Mouse (Mus musculus): ENCODE data around the gene Hcn2.
"Not testable (repeated sequence)": the region's sequence is repeated elsewhere in the genome, so short reads cannot be mapped to it uniquely, and the experiment has no call there.

Hcn2 gene

GRCm38 (mm10) chr10:79688720-79689119 lies 27.7 kb upstream of the Hcn2 start, which contains the start of gene Gzmm:
Gene Gzmm (plus strand): TSS chr10:79689020.
- no peak for DNase-seq

- no peak for DNase-seq
Observed at GRCm38 (mm10) chr10:79689178-79689577, 27.3 kb upstream of the Hcn2 start.

GRCm38 (mm10) chr10:79691986-79692548 lies 24.4 kb upstream of the Hcn2 start:
- no peak for DNase-seq

- no peak for DNase-seq
Observed at GRCm38 (mm10) chr10:79693580-79694378, 22.7 kb upstream of the Hcn2 start.

- no peak for DNase-seq
Observed at GRCm38 (mm10) chr10:79694379-79694655, 22.1 kb upstream of the Hcn2 start.

GRCm38 (mm10) chr10:79695231-79696128 lies 21.0 kb upstream of the Hcn2 start:
- peak; percentile 64 for DNase-seq

- no peak for DNase-seq
Observed at GRCm38 (mm10) chr10:79696129-79696651, 20.2 kb upstream of the Hcn2 start.

GRCm38 (mm10) chr10:79697916-79698315 lies 18.5 kb upstream of the Hcn2 start:
- no peak for DNase-seq

- DNase-seq = no peak
Observed at GRCm38 (mm10) chr10:79698459-79698858, 18.0 kb upstream of the Hcn2 start.

GRCm38 (mm10) chr10:79700676-79701075 lies 15.8 kb upstream of the Hcn2 start:
- no peak for DNase-seq

GRCm38 (mm10) chr10:79701443-79702129 lies 14.8 kb upstream of the Hcn2 start:
- peak; percentile 77 for DNase-seq

- not testable (repeated sequence) for DNase-seq
Observed at GRCm38 (mm10) chr10:79702970-79703369, 13.5 kb upstream of the Hcn2 start.

GRCm38 (mm10) chr10:79703541-79703940 lies 12.9 kb upstream of the Hcn2 start:
- no peak for DNase-seq

GRCm38 (mm10) chr10:79704065-79704969 lies 12.1 kb upstream of the Hcn2 start, which contains the start of gene Bsg:
Gene Bsg (plus strand): TSS chr10:79704491.
- peak; percentile 99 for DNase-seq

- no peak for DNase-seq
Observed at GRCm38 (mm10) chr10:79704970-79705360, 11.5 kb upstream of the Hcn2 start.

GRCm38 (mm10) chr10:79705951-79706350 lies 10.5 kb upstream of the Hcn2 start:
- DNase-seq = no peak

GRCm38 (mm10) chr10:79706406-79707094 lies 9.9 kb upstream of the Hcn2 start:
- DNase-seq = peak; percentile 53

- DNase-seq = no peak
Observed at GRCm38 (mm10) chr10:79707162-79707561, 9.3 kb upstream of the Hcn2 start.

- DNase-seq = no peak
Observed at GRCm38 (mm10) chr10:79707759-79708158, 8.7 kb upstream of the Hcn2 start.

GRCm38 (mm10) chr10:79708668-79709067 lies 7.8 kb upstream of the Hcn2 start:
- no peak for DNase-seq

- no peak for DNase-seq
Observed at GRCm38 (mm10) chr10:79709307-79709706, 7.1 kb upstream of the Hcn2 start.

Measured in kidney, adult 11 months (tissue).